18 mouse cellular contexts compared by ENCODE assay signal in the genomic region with DNA sequence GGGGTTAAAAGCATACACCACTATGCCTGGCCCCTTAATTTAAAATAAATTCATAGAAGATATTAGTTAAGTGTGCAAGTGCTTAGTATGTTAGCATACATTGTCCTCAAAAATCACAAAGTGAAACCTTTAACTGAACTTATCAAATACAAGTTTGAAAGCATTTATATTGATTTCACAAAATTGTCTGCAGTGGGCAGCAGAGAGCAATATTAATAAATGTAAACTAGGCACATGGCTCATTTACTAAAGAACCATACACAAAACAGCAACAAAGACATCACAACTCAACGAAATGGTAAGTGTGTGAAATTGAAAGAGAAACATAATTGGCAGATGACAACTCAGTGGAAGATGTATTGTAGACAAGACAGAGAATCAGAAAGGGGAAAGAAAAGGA. TPM values are rescaled to one million over a fixed set of nuclear protein-coding genes. Genes with fewer than 3 reads are reported as not detected.
DNase-seq lines count a peak whose midpoint lies in the region; ATAC-seq and TF ChIP-seq lines count a peak whose summit lies in the region.
"Had no signal": no experiment of that assay in that cellular context is flagged by ENCODE, and none has a peak within 500 bp of the region (broad histone marks: within the 10 kb centered on the region; RNA-seq: fewer than 3 reads in every experiment).

No protein-coding gene starts in this region.

- 26% methylated on average over 1 of the region's 1 CpGs for WGBS in heart, adult 2 months
- 36% methylated on average over 1 of the region's 1 CpGs for WGBS in lung, postnatal 0 days
- WGBS in lung, adult 2 months: 27% methylated on average over 1 of the region's 1 CpGs
- WGBS in heart, embryonic 12.5 days: 62% methylated on average over 1 of the region's 1 CpGs

- no peak overlapping the region for H3K4me3 ChIP-seq in heart, adult 2 months
- no peak overlapping the region for H3K4me3 ChIP-seq in lung, postnatal 0 days (ENCODE audit: low read depth, low read length)
- H3K4me3 ChIP-seq in lung, adult 2 months (replicated peaks; ENCODE audit: extremely low read depth, low read depth, low read length): no peak overlapping the region
- H3K4me3 ChIP-seq in heart, embryonic 12.5 days: no peak overlapping the region
- H3K4me3 ChIP-seq: limb, embryonic 15.5 days; midbrain, embryonic 13.5 days; neural tube, embryonic 13.5 days had no signal

- peak; percentile 54 for TF ChIP-seq CTCF in heart, adult 2 months (IDR thresholded peaks at IDR 0.05)
- TF ChIP-seq CTCF in lung, postnatal 0 days (IDR thresholded peaks at IDR 0.05): peak; percentile 51
- no peak for TF ChIP-seq CTCF in lung, adult 2 months (IDR thresholded peaks at IDR 0.05; ENCODE audit: insufficient read depth, low read length)

- H3K36me3 ChIP-seq in heart, adult 2 months (ENCODE audit: control insufficient read depth, insufficient read depth, low read length): no peaks in the 10 kb centered on the region
- no peaks in the 10 kb centered on the region for H3K36me3 ChIP-seq in lung, postnatal 0 days (ENCODE audit: insufficient read depth, low read length)
- H3K36me3 ChIP-seq in heart, embryonic 12.5 days: no peaks in the 10 kb centered on the region
- H3K36me3 ChIP-seq: limb, embryonic 15.5 days; midbrain, embryonic 13.5 days; neural tube, embryonic 13.5 days had no signal

- no peak overlapping the region for H3K9ac ChIP-seq in heart, adult 2 months (ENCODE audit: low read depth, low read length)
- H3K9ac ChIP-seq in lung, postnatal 0 days (replicated peaks; ENCODE audit: low read depth): no peak overlapping the region
- no peak overlapping the region for H3K9ac ChIP-seq in heart, embryonic 12.5 days
- H3K9ac ChIP-seq: limb, embryonic 15.5 days; midbrain, embryonic 13.5 days; neural tube, embryonic 13.5 days had no signal

- DNase-seq in heart, adult 2 months: no peak
- DNase-seq in heart, adult 8-10 months (ENCODE audit: low spot score): no peak
- peak; percentile 22 for DNase-seq in lung, postnatal 0 days (ENCODE audit: low spot score)
- DNase-seq in lung, adult 2 months: no peak
- no peak for DNase-seq in urinary bladder, postnatal 10 days (ENCODE audit: low spot score)
- DNase-seq: adrenal gland, postnatal 10 days; cerebellum, postnatal 25 days; heart, adult 18-20 months; kidney, adult 11 months; kidney, postnatal 4 days; thymus, postnatal 14 days had no signal

- H3K4me2 ChIP-seq in lung, postnatal 0 days (replicated peaks; ENCODE audit: low read depth, low read length): no peak overlapping the region
- H3K4me2 ChIP-seq in heart, embryonic 12.5 days: no peak overlapping the region
- H3K4me2 ChIP-seq: limb, embryonic 15.5 days; midbrain, embryonic 13.5 days; neural tube, embryonic 13.5 days had no signal

- intact Hi-C loops in heart, adult 2 months (cut with DNase I): no loop called here

- H3K79me2 ChIP-seq in heart, adult 2 months (replicated peaks; ENCODE audit: control insufficient read depth, insufficient read depth, low read length): no peaks in the 10 kb centered on the region

- no peak for TF ChIP-seq EP300 in heart, adult 2 months (IDR thresholded peaks at IDR 0.05; ENCODE audit: insufficient read depth, low read depth, low read length)
- no peak for TF ChIP-seq EP300 in lung, postnatal 0 days (IDR thresholded peaks at IDR 0.05)

- ATAC-seq in lung, postnatal 0 days: no peak
- peak; percentile 29 for ATAC-seq in activated CD4-positive, CD25-positive, alpha-beta regulatory T cell, adult 4 months
- no peak for ATAC-seq in cerebellum, adult (ENCODE audit: insufficient number of reproducible peaks, low FRiP score, low TSS enrichment)
- ATAC-seq in heart, embryonic 12.5 days (ENCODE audit: insufficient number of reproducible peaks, low FRiP score): no peak
- ATAC-seq: midbrain, embryonic 13.5 days had no signal

- H3K4me1 ChIP-seq in heart, adult 2 months (ENCODE audit: control insufficient read depth, insufficient read depth, low read length): no peaks in the 10 kb centered on the region
- no peaks in the 10 kb centered on the region for H3K4me1 ChIP-seq in lung, postnatal 0 days (ENCODE audit: insufficient read depth, low read depth, low read length)
- no peaks in the 10 kb centered on the region for H3K4me1 ChIP-seq in lung, adult 2 months (ENCODE audit: control insufficient read depth, insufficient read depth, low read length)
- H3K4me1 ChIP-seq in heart, embryonic 12.5 days (replicated peaks): no peaks in the 10 kb centered on the region
- H3K4me1 ChIP-seq: limb, embryonic 15.5 days; midbrain, embryonic 13.5 days; neural tube, embryonic 13.5 days had no signal

- H3K27ac ChIP-seq in heart, adult 2 months: no peak overlapping the region
- H3K27ac ChIP-seq in lung, postnatal 0 days (ENCODE audit: low read length): no peak overlapping the region
- no peak overlapping the region for H3K27ac ChIP-seq in heart, embryonic 12.5 days (ENCODE audit: poor library complexity, severe bottlenecking)
- H3K27ac ChIP-seq: limb, embryonic 15.5 days; midbrain, embryonic 13.5 days; neural tube, embryonic 13.5 days had no signal

- no peaks in the 10 kb centered on the region for H3K27me3 ChIP-seq in heart, adult 2 months (ENCODE audit: control insufficient read depth, insufficient read depth, low read length)
- H3K27me3 ChIP-seq in lung, postnatal 0 days (replicated peaks; ENCODE audit: insufficient read depth, low read length): no peaks in the 10 kb centered on the region
- H3K27me3 ChIP-seq in heart, embryonic 12.5 days (replicated peaks): no peaks in the 10 kb centered on the region
- H3K27me3 ChIP-seq: limb, embryonic 15.5 days; midbrain, embryonic 13.5 days; neural tube, embryonic 13.5 days had no signal

- TF ChIP-seq POLR2A in heart, adult 2 months (IDR thresholded peaks at IDR 0.05; ENCODE audit: insufficient read depth, low read depth, low read length): no peak
- no peak for TF ChIP-seq POLR2A in lung, adult 2 months (IDR thresholded peaks at IDR 0.05; ENCODE audit: borderline replicate concordance, extremely low read depth, low read depth, low read length)

- H3K9me3 ChIP-seq in lung, postnatal 0 days (ENCODE audit: low read length): no peaks in the 10 kb centered on the region
- no peaks in the 10 kb centered on the region for H3K9me3 ChIP-seq in heart, embryonic 12.5 days (replicated peaks)
- H3K9me3 ChIP-seq: limb, embryonic 15.5 days; midbrain, embryonic 13.5 days; neural tube, embryonic 13.5 days had no signal

RNA-seq across cellular contexts. Expression of a gene that starts 3.7 kb away (rescaled TPM):
- total RNA-seq in heart, adult 2 months (2021): under 1 TPM; 0.32 to 0.42 TPM
- 0.23 and 0.82 TPM in 2 replicates for polyA plus RNA-seq in heart, adult 2 months (2012; rRNA removed)
- under 1 TPM in 3 of 4 experiments, not detected in 1; 0.27 to 0.63 (median 0.28) TPM for total RNA-seq in heart, adult 8-10 months (2022)
- polyA plus RNA-seq in lung, postnatal 0 days (2015; fragmentation: Nextera tagmentation; extraction: Ambion mirVana): 2.9 and 3.8 TPM in 2 replicates
- polyA plus RNA-seq in lung, adult 2 months (2012; rRNA removed): 1.9 and 2.7 TPM in 2 replicates
- 10 to 100 TPM; 39.1 to 40.4 TPM for polyA plus RNA-seq in activated CD4-positive, CD25-positive, alpha-beta regulatory T cell, adult 4 months (2017; shearing (Covaris generic))
- 1.7 and 1.8 TPM in 2 replicates for polyA plus RNA-seq in heart, embryonic 12.5 days (2016; fragmentation: Nextera tagmentation; extraction: Ambion mirVana)

RNA-seq across cellular contexts. Expression of a gene that starts 15.6 kb away (rescaled TPM):
- 1 to 10 TPM; 8.1 to 9.9 TPM for total RNA-seq in heart, adult 2 months (2021)
- polyA plus RNA-seq in heart, adult 2 months (2012; rRNA removed): 3.2 and 4.4 TPM in 2 replicates
- total RNA-seq in heart, adult 8-10 months (2022): 10 to 100 TPM in 3 of 4 experiments, 1 to 10 TPM in 1; 9.6 to 11.7 (median 10.9) TPM
- polyA plus RNA-seq in lung, postnatal 0 days (2015; fragmentation: Nextera tagmentation; extraction: Ambion mirVana): 17.2 and 19.5 TPM in 2 replicates
- polyA plus RNA-seq in lung, adult 2 months (2012; rRNA removed): 4.2 and 6.5 TPM in 2 replicates
- 10 to 100 TPM; 34.5 to 43.4 TPM for polyA plus RNA-seq in activated CD4-positive, CD25-positive, alpha-beta regulatory T cell, adult 4 months (2017; shearing (Covaris generic))
- 23.2 and 27.6 TPM in 2 replicates for polyA plus RNA-seq in heart, embryonic 12.5 days (2016; fragmentation: Nextera tagmentation; extraction: Ambion mirVana)

RNA-seq across cellular contexts. Expression of a gene that starts 37.7 kb away (rescaled TPM):
- total RNA-seq in heart, adult 2 months (2021): 1 to 10 TPM; 4.0 to 4.9 TPM
- 1.3 and 2.9 TPM in 2 replicates for polyA plus RNA-seq in heart, adult 2 months (2012; rRNA removed)
- total RNA-seq in heart, adult 8-10 months (2022): 1 to 10 TPM; 4.1 to 6.4 (median 5.2) TPM
- polyA plus RNA-seq in lung, postnatal 0 days (2015; fragmentation: Nextera tagmentation; extraction: Ambion mirVana): 3.6 and 3.7 TPM in 2 replicates
- polyA plus RNA-seq in lung, adult 2 months (2012; rRNA removed): 3.1 and 3.2 TPM in 2 replicates
- 1 to 10 TPM; 5.7 to 5.8 TPM for polyA plus RNA-seq in activated CD4-positive, CD25-positive, alpha-beta regulatory T cell, adult 4 months (2017; shearing (Covaris generic))
- polyA plus RNA-seq in heart, embryonic 12.5 days (2016; fragmentation: Nextera tagmentation; extraction: Ambion mirVana): 6.8 and 7.1 TPM in 2 replicates

RNA-seq across cellular contexts. Expression of a gene that starts 49.7 kb away (rescaled TPM):
- not detected for total RNA-seq in heart, adult 2 months (2021)
- polyA plus RNA-seq in heart, adult 2 months (2012; rRNA removed): 0.16 TPM in 1 of 2 replicates, not detected in the other
- under 1 TPM in 1 of 4 experiments, not detected in 3; 0.14 TPM for total RNA-seq in heart, adult 8-10 months (2022)
- 0.75 and 0.80 TPM in 2 replicates for polyA plus RNA-seq in lung, postnatal 0 days (2015; fragmentation: Nextera tagmentation; extraction: Ambion mirVana)
- 3.0 and 6.9 TPM in 2 replicates for polyA plus RNA-seq in lung, adult 2 months (2012; rRNA removed)
- polyA plus RNA-seq in activated CD4-positive, CD25-positive, alpha-beta regulatory T cell, adult 4 months (2017; shearing (Covaris generic)): 1 to 10 TPM; 4.5 to 5.4 TPM
- polyA plus RNA-seq in heart, embryonic 12.5 days (2016; fragmentation: Nextera tagmentation; extraction: Ambion mirVana): not detected in 2 replicates
- total RNA-seq: heart, adult 18-20 months had no signal
- polyA plus RNA-seq: embryonic facial prominence, embryonic 11.5 days; midbrain, embryonic 13.5 days had no signal
